Mouse (Mus musculus) cortical plate, adult 2 months (tissue): Measurements from ENCODE around the gene Rpl7a. TPM values are rescaled to one million over a fixed set of nuclear protein-coding genes. Genes with fewer than 3 reads are reported as not detected.

Experiments used
- H3K27ac ChIP-seq: fragments of 200-500 bp; 2 replicates; pipeline ENCODE4 v1.5.1; 2012; ENCODE audit warnings: low read length, control low read depth, inconsistent platforms; ENCODE audit not compliant: insufficient read depth
- H3K4me1 ChIP-seq: fragments of 200-500 bp; 2 replicates; pipeline ENCODE4 v1.6.1; 2011; ENCODE audit warnings: low read length; ENCODE audit not compliant: control insufficient read depth, insufficient read depth
- H3K4me3 ChIP-seq: fragments of 200-500 bp; 2 replicates; pipeline ENCODE4 v1.5.1; 2011; ENCODE audit warnings: mild to moderate bottlenecking, low read length, control low read depth; ENCODE audit not compliant: insufficient read depth
- CTCF ChIP-seq: fragments of 200-500 bp; IDR thresholded peaks from 2 replicates; pipeline ENCODE4 v1.5.1; 2011; ENCODE audit warnings: mild to moderate bottlenecking, control low read depth, low read length; ENCODE audit not compliant: insufficient read depth; ENCODE audit errors: extremely low read depth
- POLR2A ChIP-seq: fragments of 200-500 bp; IDR thresholded peaks from 2 replicates; pipeline ENCODE4 v1.6.1; 2011; ENCODE audit warnings: mild to moderate bottlenecking, low read length, control low read depth; ENCODE audit not compliant: insufficient read depth; ENCODE audit errors: extremely low read depth
- polyA plus RNA-seq: library from polyadenylated mRNA; depleted of rRNA; stranded (reverse); fragments of >200 nt; gene quantifications from 2 replicates; pipeline ENCODE4 v1.2.3, GENCODE M21; 2012

Rpl7a gene
- polyA plus RNA-seq, 1 experiment: 642 TPM

DNA sequence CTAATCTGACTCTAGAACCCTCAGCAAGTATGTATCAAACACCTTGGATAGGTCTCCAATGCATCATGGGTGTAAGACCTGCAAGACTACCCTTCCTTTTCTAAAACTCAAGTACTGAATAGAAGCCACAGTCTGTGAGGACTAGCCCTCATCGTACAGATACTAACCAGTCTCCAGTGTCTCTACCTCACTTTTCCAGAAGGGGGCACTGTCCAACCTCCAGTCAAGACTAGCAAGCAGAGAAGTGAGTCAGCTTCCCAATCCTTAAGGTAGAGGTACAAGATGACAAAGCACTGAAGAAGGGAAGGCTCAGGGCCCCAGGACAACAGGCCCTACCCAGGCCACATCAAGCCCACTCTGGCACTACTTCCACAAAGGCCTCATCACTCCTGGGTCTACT, 19.8 kb downstream of the Rpl7a start:
- H3K27ac ChIP-seq: no peak overlapping the region

DNA sequence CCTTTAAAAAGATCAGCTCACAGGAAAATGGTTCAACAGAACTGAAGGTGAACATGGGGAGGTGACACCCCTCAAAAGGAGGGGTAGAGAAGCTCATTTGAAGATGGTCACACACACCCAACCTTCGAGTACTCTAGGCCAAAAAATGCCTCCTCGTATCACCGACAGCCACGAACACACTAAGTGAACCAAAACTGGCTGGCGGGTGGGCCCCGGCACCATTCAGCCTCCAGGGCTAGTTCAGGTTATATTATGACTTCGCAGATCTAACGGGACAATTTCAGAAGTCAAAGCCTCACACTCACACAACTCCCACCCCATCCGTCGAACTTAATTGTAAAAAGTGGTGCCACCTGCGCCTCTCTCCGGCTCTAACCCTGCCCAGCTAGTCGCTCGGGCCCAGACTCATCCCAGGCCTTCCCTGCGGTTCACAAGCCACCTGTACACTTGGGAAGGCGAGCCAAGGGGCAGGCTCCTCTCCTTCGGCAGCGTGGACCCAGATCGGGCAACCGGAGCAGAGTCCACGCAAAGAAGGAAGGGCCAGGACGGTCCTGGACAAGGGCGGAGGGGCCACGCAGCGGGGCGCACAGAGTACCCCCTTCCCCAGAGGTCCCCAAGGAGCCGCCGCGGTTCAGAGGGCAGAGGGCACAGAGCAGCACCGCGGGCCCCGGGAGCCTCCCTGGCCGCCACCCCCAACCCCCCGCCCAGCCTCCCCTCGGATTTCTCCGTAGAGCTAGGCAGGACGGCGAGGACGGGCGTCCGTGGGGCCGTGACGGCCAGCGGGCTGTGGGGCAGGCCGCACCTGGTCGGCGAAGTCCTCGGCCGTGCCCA, 22.1 kb downstream of the Rpl7a start:
- no peak for TF ChIP-seq CTCF
- no peak for TF ChIP-seq POLR2A
- no peak overlapping the region for H3K27ac ChIP-seq
- H3K4me3 ChIP-seq: peak overlapping the region; percentile 51
- 0 out of 2 replicates have a peak, but pooled peaks cover 2% of the 10 kb centered on the region for H3K4me1 ChIP-seq

More for the DNA sequence above, 19.8 kb downstream of the Rpl7a start:
- no peak overlapping the region for H3K4me3 ChIP-seq
- TF ChIP-seq POLR2A: no peak
- TF ChIP-seq CTCF: peak; percentile 72
- H3K4me1 ChIP-seq: 0 out of 2 replicates have a peak, but pooled peaks cover 2% of the 10 kb centered on the region

DNA sequence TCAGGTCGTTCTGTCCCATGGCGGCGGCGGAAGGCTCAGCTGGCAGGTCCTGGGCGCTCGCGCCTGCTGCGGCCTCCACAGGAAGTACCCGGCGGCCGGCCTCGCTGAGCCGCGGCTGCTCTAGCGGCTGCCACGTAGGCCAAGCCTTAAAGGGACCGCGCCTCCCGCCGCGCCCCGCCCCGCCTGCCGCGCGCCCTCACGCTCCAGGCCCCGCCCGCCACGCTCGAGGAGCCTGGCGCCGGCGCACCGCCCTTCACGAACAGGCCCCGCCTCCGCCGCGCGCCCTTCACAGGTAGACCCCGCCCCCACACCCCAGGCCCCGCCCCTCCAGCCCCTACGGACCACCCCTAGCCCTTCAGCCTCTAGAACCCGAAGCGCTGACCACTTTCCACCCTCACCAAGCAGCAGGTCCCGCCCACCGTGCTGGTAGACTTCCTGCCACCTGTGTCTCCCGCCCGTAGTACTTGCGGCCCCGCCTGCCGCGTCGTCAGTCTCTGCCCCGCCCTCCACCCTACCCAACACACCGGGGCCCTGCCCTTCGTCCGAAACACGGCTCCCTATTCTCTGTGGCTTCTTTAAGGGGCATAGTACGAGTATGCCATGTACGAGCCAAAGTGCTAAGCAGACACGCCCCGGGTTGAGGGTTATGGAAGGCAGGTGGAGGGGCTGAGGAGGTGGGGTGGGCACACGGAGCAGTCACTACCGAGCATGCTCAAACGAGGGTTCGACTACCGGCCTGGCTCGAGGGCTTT, 22.9 kb downstream of the Rpl7a start, which contains the start of the genes Surf4 and Stkld1:
Gene Surf4, minus strand, starts transcription at position 625 of the 752 bp plus-strand sequence.
Gene Stkld1, plus strand, starts transcription at position 744 of the 752 bp plus-strand sequence.
- Histone ChIP-seq H3K4me1 (0 out of 2 replicates have a peak, but pooled peaks cover 2% of the 10 kb centered on the region), H3K4me3 (peak within 1 kb of the TSS; percentile 51), H3K27ac (no peak within 1 kb of the TSS)
- no peak for TF ChIP-seq CTCF
- peak; percentile 50; the same call in 1 of the 2 replicates for TF ChIP-seq POLR2A

DNA sequence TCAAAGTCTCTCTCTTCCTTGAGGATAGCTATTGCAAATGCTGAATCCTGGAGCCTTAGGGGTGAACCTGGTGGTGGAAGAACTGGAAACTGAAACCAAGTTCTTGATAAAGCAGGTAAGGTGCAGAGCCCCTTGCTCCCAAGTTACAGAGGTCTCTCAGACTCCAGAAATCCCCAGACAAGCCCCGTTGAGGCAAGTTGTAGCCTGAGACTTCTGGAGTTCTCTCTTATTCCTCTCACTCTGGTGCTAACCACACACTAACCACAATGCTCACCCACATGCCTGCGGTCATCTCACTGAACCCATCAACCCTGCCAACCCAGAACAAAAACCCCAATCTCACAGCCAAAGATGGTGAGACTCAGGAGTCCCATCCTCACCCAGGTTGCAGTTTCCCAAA, 24.7 kb downstream of the Rpl7a start:
- Histone ChIP-seq H3K27ac (no peak overlapping the region), H3K4me3 (no peak overlapping the region), H3K4me1 (0 out of 2 replicates have a peak, but pooled peaks cover 2% of the 10 kb centered on the region)
- TF ChIP-seq CTCF (no peak), POLR2A (no peak)

DNA sequence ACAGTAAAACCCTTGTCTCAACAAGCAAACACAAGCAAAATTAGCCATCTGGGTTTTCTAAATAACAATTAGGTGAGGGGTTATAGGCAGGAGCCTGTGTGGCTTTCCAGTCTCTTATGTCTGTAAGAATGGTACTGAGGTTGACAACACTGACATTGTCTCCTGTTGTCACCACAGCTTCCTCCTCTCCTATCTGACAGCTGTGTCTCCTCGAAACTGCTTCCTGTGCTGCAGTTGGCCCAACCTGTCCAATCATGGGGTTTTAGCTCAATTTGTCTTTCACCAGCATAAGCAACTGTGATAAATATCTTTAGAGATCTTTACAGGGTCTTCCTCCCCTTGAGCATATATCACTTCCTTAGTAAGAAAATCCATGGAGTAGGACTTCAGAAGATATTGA, 25.9 kb downstream of the Rpl7a start:
- no peak overlapping the region for H3K4me3 ChIP-seq
- TF ChIP-seq POLR2A (no peak), CTCF (no peak)
- no peak overlapping the region for H3K27ac ChIP-seq
- 0 out of 2 replicates have a peak, but pooled peaks cover 2% of the 10 kb centered on the region for H3K4me1 ChIP-seq

DNA sequence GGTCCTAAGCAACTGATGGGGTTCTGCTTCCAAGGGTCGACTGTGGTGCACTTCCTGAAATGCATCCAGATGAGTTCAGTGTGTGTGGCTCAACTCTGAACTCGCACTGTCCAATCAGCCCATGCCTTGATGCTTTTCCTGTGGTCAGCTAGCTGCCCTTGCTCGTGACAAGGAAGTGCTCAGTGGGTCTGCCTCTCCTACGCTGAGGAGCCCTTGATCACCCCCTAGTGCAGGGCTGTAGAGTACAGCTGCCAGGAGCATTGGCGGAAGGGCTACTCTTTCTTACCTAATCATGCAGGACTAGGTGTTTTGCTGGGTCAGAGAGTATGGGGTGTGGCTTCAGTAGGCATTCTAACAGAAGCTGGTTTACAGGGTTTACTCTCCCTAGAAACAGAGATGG, 31.0 kb downstream of the Rpl7a start:
- no peak for TF ChIP-seq POLR2A
- TF ChIP-seq CTCF: no peak
- H3K4me3 ChIP-seq: no peak overlapping the region
- no peak overlapping the region for H3K27ac ChIP-seq
- H3K4me1 ChIP-seq: no peaks in the 10 kb centered on the region

DNA sequence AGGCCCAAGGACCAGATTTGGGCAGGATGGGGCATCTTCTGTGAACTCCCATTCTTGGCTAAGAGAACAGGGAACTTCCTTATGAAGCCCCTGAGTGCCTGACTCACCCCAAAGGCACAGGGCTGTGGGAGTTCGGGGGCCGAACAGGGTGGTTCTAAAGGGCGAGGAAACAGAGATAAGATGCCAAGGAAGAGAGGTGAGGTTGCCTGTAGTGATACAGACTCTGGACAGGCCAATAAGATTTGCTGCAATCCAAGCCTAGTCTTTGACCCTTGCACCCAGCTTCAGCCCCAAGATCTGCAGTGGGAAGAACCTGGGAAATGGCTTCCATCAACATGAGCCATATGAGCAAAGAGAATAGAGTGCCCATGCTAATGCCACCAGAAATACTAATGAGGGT, 32.7 kb downstream of the Rpl7a start:
- Histone ChIP-seq H3K27ac (no peak overlapping the region), H3K4me3 (no peak overlapping the region), H3K4me1 (no peaks in the 10 kb centered on the region)
- TF ChIP-seq CTCF: no peak
- no peak for TF ChIP-seq POLR2A

DNA sequence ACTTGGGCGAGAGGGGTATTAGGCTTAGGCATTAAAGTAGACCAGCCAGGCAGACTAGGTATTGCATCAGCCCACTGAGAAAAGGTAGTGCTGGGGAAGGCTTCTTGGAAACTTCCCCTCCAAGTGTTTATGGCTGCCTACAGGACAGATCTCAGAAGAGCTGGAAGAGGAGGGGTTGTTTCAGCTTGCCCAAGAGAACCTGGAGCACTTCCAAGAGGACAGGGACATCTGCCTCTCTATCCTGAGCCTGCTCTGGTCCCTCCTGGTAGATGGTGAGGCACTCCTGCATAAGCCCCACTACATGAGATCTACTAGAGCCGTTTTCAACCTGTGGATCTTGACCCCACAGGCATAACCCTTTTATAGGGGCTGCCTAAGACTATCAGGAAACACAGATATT, 39.8 kb downstream of the Rpl7a start:
- no peak overlapping the region for H3K27ac ChIP-seq
- no peak overlapping the region for H3K4me3 ChIP-seq
- TF ChIP-seq CTCF (no peak), POLR2A (no peak)
- H3K4me1 ChIP-seq: no peaks in the 10 kb centered on the region

DNA sequence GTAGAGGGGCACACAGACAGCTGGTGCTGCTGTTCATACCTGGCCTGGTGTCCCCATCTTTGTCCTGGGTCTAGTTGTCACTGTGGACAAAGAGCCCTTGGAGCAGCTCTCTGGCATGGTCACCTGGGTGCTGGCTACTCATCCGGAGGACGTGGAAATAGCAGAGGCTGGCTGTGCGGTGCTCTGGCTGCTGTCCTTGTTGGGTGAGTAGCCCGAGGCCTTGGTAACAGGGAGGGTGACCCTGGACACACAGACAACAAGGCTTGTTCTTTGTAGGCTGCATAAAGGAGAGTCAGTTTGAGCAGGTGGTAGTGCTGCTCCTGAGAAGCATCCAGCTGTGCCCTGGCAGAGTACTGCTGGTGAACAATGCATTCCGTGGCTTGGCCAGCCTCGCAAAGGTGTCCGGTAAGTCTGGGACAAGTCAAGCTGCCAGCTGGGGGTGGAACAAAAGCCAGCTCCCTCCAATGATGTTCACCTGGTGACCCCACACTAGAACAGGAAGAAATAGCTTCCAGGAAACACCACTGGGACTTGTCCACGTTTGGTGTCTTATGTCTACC, 40.9 kb downstream of the Rpl7a start:
- Histone ChIP-seq H3K4me1 (no peaks in the 10 kb centered on the region), H3K27ac (no peak overlapping the region), H3K4me3 (no peak overlapping the region)
- TF ChIP-seq POLR2A (no peak), CTCF (no peak)
